Mouse (Mus musculus) cerebellum, adult 9-11 months (tissue): ENCODE results near the gene Hoxa11.

Experiments
- DNase-seq: peaks from one replicate; pipeline ENCODE4 v3.0.0; 2022

Hoxa11 gene

DNA sequence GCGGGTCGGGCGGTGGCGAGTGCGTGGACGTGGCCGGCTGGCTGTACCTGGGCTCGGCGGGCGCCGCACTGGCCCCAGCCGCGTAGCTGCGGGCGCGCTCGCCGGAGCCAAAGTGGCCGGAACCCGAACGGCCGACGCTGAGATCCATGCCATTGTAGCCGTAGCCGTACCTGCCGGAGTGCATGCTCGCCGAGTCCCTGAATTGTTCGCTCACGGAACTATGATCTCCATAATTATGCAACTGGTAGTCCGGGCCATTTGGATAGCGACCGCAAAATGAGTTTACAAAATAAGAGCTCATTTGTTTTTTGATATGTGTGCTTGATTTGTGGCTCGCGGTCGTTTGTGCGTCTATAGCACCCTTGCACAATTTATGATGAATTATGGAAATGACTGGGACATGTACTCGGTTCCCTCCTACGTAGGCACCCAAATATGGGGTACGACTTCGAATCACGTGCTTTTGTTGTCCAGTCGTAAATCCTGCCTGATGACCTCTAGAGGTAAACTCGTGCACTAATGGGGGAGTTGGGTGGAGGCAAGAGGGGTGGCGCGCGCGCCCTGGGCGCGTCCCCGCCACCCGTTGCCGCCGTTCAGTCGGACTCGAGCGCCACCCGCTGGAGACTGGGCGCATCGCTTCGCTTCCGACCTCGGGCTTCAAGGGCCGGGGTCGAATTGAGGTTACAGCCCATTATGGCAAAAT is 41.4 kb downstream of the Hoxa11 start, which contains the start of gene Hoxa5:
Gene Hoxa5, minus strand, starts transcription at position 538 of the 703 bp plus-strand sequence.
- DNase-seq, result no peak

DNA sequence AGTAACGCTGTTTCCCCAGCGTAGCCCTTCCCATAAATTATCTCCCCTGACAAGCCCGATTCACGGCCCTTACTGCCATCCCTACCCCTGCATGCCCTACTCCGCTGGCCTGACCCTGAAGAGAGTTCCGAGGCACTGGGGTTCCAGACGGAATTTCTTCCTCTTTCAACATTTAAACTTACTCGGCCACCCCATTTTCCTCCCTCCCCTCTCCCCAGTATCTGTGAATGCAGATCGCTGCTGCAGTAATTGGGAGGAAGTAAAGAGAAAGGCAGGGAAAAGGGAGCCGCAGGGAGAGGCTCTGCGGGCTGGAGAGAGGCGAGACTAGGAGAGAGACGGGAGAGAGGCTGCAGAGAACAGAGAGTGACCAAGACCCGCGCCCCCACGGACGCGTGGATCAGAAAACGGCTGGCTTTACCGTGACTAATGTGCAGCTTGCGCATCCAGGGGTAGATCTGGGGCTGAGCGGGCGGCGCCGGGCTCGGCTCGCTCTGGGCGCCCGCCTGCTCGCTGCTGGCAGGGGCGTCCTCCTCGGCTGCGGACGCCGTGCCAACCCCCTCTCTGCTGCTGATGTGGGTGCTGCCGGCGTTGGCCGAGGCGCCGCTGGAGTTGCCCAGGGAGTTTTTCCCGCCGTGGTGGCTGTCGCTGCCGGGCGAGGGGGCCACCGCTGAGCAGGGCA is 42.1 kb downstream of the Hoxa11 start:
- no peak for DNase-seq

DNA sequence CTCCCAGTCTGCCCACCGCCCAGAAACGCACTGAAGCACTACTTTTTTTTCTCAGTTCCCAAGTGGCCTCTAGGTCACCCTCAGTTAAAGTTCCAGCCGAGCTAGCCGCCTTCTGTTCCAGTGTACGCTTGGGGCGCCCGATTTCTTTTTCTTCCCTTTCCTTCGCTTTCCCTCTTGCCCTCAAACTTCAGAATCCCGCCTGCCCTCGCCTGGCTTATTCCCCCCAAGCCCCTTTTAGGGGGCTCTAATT is 42.6 kb downstream of the Hoxa11 start:
- DNase-seq, result no peak

- no peak for DNase-seq
Measured at GRCm38 (mm10) chr6:52202362-52203120, 43.1 kb downstream of the Hoxa11 start.

DNA sequence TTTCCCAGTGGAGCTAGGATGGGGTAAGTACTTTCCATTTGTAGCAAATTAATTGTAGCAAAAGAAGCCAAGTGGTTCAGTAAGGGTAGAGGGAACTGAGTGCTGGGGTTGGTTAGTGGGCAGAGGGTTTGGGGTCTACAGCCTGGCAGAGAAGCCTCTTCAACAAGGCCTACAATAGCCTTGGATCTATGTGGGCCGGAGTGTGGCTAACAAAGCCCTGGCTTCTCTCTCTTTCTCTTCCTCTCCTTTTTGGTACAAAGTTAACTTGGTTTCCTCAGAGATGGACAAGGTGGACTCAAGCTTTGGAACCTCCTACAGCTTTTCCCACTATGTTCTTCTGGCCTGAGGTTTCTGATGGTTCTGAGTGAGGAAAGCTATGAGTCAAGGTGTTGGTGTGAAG is 44.3 kb downstream of the Hoxa11 start:
- DNase-seq, result no peak

DNA sequence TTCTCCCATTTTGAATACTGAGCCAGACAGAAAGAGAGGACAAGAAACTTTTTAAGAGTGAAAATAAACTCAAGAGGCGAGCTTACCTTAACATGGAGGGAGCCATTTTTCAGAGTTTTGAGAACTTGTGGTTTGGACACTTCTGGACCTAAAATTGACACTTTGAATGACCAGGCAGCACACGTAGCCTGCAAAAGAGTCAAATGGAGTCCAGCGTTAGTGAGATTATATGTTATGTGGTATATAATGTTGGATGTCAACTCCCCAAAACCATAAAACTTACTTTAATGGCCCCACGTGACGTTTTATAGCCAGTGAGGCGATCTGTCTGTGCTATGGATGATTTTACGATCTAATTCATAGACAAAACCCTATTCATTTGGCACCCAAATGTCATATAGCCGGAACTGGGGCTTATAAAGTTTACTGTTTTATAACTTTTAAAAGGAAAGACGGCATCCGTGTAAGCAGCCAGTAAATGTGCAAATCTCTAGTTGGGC is 44.8 kb downstream of the Hoxa11 start:
- no peak for DNase-seq

GRCm38 (mm10) chr6:52200073-52200750 is 45.4 kb downstream of the Hoxa11 start:
- DNase-seq, result no peak

- DNase-seq, result no peak
Measured at GRCm38 (mm10) chr6:52197271-52197670, 48.3 kb downstream of the Hoxa11 start.

GRCm38 (mm10) chr6:52196811-52197210 is 48.8 kb downstream of the Hoxa11 start:
- DNase-seq, result no peak

DNA sequence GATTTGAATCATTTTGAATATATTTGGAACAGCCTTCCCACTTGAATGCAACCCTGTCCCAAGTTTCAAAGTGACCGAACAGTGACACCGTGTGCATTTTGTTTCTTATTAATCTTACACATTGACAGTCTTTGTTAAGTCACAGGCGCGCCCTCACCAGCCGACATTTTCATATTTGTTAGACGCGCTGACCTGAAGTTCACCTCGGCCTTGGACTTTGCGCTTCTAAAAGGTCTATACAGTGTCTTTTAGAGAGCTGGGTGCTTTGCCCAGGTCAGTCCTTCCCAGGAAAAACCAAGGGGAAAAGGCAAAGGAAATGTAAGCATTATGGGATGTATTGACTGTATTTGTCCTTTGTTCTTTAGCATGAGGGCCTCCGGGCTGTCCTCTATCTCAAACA is 50.9 kb downstream of the Hoxa11 start:
- DNase-seq, result no peak
